Mouse (Mus musculus) lung, postnatal 14 days (tissue): ENCODE measurements around the gene Nsmce1.

Experiments
- DNase-seq: peaks from one replicate; pipeline ENCODE4 v3.0.0; 2021

Nsmce1 gene

DNA sequence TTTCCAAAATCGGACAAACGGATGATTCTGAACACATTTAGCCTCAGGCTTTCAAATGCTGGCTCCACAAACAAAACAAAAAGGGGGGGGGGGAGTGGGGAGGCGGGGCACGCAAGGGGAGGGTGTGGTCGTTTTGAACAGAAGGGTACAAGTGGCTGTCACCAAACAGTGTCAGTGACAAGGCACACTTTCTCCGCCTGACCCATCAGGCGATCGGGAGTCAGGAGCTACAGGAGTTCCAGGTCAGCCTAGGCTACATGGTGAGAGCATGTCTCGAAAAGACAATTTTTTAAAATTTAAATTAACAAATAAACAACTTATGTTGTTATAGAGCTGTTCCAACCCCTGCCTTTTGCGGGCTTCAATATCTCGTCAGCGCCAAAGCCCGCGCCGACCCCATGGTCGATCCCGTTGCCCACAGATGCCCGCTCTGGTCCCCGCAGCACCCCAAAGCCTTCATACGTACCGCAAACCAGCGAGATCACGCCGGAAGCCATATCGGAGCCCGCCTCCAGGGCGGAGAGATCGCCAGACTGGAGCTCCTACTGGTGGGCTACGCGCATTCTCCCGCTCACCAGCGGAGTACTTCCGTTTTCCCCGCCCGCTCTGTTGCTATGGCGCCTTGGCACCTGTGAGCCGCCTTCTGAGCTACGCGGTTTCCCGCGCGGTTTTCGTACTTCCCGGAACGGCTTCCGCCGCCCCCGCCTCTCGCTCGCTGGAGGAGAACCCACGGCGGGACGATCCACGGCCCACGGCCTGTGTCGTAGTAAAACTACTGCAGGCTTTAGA, at the start of gene Nsmce1:
TSS of gene Nsmce1 (minus strand) at position 650 of the 789 bp plus-strand sequence.
- DNase-seq: peak; percentile 95

DNA sequence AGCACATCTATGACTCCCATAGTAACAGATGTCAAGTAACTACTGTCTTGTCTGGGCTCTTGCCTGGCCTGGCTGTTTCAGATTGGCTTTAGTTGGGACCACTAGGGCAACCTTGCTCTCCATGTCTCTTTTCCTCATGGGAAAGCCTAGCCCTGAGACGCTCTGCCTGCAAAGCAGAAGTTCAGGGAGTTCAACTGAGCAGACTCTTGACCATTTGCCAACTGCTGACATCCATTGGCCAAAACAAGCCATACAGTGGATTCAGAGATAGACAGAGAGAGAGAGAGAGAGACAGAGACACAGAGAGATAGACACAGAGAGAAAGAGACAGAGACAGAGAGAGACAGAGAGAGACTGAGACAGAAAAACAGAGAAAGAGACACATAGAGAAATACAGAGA, 49.6 kb upstream of the Nsmce1 start:
- DNase-seq: no peak

DNA sequence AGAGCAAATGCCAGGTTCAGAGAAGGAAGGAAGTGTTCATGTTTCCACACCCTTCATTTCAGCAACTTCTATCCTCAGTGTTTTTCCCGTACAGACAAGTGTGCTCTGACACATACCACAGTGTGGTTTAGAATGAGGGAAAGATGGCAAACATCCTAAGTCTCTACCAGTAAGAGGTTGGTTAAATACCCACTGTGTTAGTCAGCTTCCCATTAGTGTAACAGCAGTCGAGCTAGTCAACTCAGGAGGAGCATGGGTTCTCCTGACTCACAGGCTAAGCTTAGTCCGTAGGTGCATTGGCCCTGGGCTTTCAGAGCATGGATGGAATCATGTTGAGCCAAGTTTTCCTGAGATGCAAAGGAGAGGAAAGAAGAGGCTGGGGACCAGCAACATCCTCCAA, 48.0 kb upstream of the Nsmce1 start:
- no peak for DNase-seq

DNA sequence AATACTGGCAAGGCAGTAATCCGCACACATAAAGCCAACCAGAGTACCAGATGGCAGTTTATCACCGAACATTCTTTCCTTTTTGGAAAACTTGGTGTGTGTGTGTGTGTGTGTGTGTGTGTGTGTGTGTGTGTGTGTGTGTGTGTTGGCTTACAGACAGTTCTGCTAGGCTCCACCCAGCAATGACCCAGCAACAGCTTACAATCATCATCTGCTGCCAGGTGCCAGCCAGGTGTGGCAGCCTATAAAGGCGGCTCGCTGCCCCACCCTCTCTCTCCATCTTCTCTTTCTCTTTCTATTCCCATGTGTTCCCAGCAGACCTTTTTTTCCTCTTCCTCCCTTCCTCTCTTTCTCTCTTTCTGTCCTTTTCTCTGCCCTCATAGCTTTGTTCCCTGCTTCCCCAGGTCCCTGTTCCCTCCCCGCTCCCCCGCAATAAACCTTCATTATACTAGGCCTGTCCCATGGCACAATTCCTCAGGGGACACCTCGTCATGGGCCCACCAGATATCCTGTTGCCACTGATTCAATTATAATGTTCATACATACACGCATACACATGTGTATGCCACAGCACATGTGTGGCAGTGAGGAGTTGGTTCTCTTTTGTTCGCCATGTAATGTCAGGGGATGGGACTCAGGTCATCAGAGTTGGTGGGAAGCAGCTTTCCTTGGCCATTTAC, 36.6 kb upstream of the Nsmce1 start:
- DNase-seq: no peak

DNA sequence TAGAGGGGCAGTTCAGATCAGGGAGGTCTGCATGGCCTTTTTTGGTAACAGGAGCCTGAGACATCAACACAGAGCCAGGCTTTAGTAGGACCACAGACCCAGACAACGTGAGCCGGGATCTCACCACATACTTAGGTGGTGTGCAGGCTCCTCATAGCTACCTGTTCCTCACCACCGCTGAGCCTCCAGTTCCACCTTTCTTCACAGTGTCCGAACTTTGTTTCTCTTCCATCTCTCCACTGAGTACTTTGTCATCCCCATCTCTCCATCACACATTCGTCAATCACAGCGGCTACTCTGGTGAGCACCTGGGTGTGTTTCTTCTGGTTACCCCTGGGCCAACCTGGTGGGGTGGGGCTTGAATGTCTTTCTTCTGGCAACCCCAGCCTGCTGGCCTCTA, 35.8 kb upstream of the Nsmce1 start:
- no peak for DNase-seq

DNA sequence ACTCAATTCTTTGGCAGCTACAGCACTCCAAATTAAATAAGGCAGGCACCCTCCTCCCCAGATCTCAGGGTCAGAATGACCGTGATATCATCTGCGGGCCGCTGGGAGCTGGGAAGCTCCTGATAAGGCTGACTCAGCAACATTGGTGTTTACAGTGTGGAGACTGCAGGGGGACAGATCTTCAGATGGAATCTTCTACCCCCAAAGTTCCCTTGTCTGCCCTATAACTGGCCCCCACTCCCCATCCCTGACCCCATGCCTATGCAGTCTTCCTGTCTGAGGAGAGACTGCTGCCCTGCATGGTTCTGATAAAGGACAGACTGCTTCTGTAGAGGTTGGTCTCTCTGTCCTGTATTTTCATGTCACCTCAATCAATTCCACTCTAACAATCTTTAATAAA, 31.7 kb upstream of the Nsmce1 start:
- DNase-seq: no peak

DNA sequence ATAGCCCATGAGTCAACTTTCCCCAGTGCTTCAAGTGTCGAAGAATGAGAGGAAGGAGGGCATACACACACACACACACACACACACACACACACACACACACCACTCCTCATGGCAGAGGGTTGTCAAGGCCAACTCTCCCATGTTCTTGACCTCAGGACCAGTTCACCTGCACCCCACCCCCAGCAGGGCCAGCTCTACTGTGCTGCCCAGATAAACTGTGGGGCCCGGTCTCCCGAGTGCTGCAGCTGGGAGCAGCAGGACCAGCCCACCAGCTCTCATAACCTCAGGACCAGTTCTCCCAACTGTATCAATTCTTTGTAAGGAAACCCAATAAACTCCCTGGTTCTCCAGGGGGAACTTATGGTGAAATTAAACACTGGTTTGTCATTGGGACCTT, 28.3 kb upstream of the Nsmce1 start:
- no peak for DNase-seq

DNA sequence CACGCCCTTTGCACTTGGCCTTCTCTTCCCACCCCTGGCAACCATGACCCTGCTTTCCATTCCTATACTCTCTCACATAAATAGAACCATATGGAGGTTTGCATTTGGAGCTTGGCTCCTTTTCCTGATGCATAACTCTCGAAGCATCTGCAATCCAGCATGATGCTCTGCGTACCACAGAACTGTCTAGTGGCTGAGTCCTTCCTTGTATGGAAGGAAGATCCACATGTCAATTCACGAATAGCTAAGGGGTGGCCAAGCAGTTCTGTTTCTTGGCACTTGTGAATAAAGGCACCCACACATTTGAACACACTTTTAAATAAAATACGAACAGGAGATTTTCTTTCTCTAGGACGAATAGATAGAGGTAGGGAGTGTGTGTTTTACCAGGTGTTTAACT, 26.1 kb upstream of the Nsmce1 start:
- no peak for DNase-seq

DNA sequence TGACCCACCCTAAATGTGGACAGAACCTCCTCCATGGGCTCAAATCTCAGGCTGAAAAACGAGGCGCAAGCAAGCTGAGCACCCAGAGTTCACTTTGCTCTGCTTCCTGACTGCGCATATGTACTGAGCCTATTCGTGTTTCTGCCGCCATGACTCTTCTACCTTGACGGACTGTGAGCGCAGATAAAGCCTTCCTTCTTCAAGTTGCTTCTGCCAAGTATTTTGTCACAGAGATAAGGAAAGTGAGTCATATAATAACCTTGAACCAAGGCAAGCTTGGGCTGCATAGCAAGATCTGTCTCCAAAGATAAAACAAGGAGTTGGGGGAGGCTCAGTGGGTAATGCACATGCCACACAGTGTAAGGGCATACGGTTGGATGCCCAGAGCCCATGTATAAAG, 25.3 kb upstream of the Nsmce1 start:
- DNase-seq: no peak

DNA sequence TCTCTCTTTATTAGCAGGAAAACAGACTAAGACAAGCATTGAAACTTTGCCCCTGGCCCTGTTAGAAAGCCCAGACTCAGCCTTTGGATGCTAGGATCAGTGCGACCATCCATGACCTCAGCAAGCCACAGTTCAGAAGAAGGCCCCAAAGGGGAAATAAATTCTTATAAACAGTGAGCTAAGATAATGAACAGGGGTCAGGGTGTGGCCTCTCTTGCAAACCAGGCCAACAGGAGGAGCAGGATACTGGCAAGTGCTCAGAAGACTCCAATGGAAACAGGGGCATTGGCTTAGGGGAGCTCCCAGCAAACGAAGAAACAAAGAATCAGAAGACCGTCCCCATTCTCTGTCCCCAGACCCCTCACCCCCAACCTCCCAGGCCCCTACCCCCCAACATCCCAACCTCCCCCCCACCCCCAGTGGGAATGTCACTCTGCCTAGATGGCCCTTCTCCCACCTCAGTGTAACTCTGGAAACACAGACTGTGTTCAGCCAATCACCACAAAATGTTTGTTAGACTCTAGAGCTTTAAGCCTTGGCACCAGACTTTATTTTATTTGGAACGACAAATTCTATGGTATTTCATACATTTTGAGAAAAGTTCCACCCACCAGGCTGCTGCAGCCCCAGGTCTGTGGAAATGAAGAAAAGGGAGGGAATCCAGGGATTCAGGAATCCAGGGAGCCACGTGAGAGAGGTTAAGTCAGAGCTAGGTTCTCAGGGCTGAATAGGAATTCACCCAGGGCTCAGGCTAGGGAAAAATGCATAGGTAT, 23.9 kb upstream of the Nsmce1 start:
- no peak for DNase-seq

DNA sequence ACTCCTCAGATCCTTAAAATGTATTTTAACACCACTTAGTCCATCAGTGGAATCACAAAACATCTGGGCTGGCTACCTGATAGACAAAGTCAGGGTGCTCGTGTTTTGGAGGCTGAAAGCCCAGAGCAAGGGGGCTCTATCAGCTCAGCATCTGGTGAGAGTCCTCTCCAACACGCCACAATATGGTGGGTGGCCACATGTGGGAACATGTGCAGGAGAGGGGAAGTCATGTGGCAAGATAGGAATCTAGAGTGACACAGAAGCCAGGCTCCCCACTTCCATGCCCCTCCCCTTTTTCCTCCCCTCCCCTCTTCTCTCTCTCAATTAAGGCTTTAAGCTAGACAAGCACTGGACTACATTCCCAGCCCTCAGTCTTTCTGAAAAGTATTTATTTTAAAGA, 20.5 kb upstream of the Nsmce1 start:
- DNase-seq: no peak

DNA sequence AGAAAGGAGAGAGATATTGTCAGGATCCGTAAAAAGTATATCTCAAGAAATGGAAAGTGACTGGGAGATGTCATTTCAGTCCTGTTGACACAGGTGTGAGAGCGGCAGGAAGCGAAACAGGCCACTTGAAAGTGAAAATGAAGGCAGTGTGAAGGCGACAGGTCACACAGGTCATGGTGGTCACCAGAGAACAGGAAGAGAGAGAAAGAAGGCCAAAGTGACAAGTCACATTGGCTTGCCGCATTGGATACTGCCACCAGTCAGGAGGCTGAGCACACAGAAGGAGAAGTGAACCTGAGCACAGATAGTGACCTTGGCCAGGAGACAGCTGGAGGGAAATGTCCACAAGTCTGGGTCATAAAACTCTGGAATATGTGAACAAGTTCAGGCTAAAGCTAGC, 20.0 kb upstream of the Nsmce1 start:
- no peak for DNase-seq

DNA sequence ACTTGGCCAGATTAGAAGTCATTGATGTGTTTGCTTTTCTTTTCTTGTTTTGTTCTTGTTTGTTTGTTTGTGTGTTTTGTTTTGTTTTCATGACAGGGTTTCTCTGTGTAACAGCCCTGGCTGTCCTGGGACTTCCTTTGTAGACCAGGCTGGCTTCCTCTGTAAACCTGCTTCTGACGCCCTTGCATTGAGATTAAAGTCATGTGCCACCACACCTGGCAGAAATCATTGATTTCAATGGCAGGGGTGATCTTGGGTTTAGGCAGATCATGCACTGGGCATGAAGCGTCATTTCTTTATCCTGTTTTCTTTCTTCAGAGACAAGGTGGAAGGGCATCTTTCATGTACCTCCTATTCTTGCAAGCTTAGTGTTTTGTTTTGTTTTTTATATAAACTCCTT, 15.9 kb upstream of the Nsmce1 start:
- no peak for DNase-seq

DNA sequence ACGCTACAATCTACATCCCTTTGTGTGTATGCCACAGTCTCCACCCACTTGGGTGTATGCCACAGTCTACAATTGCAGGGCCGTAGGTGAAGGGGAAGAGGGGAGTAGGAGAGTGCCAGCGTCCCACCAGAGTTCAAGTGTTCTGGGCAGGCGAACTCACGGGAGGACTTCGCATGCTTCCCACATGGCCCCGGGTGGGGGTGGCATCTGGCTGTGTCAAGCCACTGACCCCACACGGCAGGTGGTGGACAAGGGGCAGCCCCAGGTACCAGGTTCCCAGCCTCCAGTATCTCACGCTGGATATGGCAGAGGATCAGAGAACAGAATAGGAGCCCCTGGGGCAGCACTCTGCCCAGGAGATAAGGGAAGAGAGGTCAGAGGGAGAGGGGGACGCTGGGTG, 14.2 kb upstream of the Nsmce1 start:
- DNase-seq: no peak

DNA sequence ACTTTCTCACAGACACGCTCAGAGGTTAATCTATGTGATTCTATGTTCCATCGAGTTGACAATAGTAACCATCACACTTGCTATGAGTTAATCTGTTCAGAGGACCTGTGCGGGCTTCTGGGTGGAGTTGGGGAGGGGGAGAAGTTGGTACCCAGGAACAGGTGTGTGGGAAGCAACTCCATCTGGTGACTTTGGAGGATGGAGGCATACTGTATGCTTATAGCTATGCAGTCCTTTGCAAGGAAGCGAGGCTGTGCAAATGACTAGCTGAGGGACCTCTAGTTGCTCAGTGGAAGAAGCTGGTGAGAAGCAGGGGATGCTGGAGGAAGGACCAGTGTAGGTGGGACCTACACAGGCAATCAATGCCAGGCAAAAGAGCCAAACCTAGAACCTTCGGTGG, 13.2 kb upstream of the Nsmce1 start:
- no peak for DNase-seq

DNA sequence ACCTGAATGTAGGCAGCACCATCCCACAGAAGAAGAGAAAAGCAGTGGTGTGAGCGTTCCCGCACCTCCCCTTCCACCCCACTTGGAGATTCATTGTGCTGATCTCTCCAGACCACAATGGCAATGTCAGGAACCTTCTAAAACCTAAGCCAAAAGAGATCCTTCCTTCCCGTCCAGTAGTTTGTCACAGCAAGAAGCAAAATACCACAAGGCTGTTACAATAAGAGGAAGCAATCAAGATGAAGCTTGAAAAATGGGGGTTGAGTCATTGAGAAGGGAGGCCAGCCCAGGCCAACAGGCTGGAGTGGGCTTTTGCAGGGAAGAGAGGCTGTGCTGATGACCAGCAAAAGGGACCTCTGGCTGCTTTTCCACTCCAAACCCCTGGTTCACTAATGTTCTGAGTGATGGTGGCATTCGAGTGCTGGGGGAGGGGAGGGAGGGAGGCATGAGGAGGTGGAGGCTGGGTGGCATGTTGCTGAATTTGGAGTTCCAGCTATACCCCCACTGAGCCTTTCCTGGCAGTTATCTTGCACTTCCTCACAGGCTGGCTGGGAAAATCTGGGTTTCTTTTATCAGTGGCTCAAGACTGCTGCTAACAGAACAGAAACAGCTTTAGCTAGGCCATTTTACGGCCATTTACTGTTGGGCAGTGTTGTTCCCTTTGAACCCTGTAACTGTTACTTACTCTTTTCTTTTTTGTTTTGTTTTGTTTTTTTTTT, 12.1 kb upstream of the Nsmce1 start:
- DNase-seq: no peak

DNA sequence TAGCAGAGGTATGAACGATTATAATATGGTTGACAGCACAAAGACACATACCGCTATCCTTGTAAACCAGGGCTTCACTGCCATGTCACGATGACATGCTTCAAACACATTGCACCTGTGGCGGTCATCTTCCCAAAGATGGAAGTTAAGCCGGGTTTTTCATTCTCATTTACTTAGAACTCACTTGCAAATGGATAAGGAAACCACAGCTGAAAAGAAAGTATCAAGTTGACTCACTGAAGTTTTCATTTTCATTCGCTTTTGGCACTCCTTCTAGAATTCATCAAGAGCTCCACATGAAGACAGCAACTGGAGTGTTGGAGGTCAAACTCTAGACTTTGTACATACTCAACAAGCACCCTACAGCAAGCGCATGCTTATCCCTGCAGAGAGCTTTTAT, 9.5 kb upstream of the Nsmce1 start:
- DNase-seq: no peak

DNA sequence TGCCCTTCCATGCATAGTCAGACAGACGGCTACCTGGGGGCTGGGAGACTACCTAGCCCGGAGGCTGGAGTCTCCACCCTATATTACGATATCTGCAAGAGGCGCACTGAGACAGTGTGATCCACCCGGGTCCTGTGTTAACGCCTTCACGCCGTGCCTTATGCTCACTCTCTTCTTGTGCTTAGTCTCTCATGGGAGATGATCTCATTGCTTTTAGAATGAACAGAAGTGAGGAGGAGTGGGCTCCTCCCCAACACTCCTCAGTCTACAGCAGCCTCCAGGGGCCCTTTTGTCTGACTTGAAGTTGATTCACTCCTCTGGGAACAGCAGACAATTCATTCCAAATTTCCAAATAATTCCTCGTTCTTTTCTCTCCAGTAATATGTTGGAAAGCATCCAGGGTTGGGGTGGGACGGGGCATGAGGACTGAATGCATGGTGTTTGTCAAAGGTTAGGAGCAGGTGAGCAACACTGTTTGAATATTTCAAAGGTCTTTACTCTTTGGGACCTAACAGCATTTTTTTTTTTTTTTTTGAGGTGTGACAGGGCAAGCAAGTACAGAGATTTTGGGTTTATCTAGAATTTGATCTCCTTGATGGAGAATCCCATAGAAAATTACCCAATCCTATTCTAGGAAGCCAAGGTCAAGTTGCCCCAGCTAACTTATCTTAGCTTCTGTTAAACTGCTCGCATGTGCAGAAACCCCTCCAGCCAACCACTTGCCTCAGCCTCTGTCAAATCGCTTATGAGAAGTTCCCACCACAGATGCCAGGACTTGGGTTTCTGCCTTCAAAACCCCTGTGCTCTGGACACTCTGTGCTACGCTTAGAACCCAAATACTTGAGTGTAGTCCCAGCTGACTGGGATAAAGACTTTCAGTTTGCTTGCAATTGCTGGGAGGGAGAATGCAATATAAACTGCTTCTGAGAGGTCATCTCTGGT, 8.8 kb upstream of the Nsmce1 start:
- no peak for DNase-seq

DNA sequence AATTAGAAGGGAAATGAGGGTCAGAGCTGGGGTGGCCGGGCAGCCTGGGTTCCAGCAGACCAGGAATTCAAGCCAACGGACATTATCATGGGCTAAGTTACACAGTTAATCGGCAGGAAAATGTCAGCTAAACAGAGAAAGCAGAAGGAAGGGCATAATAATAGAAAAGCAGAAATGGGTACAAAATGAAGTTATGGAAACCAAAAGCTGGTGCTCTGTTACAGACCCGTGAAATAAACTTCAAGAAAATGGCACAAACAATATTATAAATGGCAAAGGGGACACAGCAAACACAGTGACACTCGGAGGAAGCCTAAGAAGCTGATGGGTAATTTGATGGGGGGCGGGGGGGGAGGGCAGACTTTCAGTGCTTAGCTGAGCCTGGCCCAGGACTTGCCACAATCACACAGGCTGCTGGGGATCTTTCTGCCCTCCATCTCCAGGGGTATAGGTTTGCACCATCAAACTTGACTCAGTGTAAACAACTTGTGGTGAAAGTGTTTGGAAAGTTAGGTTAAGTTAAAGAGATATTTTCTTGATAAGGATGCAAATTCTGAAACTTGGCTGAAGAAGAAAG, 4.6 kb upstream of the Nsmce1 start:
- DNase-seq: no peak

DNA sequence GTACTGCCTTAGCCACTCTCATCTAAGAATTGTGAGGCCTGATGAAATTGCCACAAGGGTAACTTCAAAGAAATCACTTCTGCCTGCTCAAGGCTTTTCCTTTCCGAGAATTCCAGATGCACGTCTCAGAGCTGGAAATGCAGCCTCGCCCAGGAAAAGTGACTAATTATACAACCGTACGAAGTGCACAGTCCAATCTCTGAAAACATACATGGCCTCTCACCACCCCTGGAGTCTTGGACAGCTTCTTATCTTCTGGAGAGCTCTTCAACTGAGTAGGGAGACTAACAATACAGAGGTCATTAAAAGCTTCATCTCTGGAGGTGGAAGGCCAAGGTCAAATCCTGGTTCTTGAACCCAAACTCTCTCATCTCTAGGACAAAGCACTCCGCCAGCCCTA, 1.2 kb upstream of the Nsmce1 start:
- no peak for DNase-seq

DNA sequence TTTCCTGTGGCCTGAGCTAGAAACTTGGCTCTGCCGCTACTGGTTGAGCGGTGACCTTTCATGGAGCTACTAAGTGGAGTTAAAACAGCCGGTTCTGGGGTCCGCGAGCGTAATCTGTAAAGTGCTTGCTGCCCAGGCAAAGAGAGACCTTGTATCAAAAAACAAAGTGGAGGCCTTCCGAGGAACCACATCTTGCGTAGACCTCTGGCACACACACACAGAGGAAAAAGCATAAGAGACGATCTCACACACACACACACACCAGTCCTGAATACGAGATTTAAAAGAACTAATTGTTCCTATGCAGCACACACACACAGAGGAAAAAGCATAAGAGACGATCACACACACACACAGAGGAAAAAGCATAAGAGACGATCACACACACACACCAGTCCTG, 364 bp upstream of the Nsmce1 start:
- DNase-seq: no peak

DNA sequence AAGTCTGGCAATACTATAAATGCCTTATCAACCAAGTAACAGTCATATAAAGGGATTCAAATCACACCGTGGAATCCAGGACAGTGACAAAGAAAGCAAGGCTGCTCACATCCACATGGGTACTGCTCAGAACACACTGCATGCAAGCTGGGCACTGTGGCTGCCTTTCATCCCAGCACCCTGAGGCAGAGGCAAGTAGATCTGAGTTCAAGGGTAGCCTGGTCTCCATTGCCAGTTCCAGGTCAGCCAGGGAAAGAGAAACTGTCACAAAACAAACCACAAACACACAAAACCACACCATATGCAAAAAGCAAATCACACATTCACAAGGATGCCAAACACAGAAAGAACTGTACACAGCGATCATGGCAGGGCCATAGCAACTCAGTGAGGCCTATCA, 1.8 kb downstream of the Nsmce1 start:
- no peak for DNase-seq
